Mouse (Mus musculus): ENCODE measurements around the gene Ankrd35. TPM values are rescaled to one million over a fixed set of nuclear protein-coding genes. Genes with fewer than 3 reads are reported as not detected.
"Not testable (repeated sequence)": the region's sequence is repeated elsewhere in the genome, so short reads cannot be mapped to it uniquely, and the experiment has no call there.

Gene Ankrd35
- polyA plus RNA-seq, 1 experiment from 2014 or later, result 0.22 TPM

DNA sequence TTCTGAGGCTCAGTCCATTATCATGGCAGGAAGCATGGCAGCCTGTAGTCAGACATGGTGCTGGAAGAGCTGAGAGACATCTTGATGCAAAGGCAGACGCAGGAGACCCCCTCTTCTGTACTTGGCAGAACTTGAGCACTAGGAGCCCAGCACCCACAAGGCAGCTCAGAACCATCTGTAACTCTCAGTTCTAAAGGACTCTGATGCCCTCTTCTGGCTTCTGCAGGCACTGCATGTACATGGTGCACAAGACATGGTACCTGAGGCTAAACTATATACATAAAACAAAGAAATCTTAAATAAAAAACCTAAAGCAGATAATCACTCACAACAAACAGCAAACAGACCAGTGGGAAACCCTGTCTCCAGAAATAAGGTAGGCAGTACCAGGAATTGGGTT, 30.7 kb upstream of the Ankrd35 start:
- Histone ChIP-seq H3K4me2 (ENCODE audit: low read depth, low read length) (no peak overlapping the region), H3K9me3 (replicated peaks; ENCODE audit: control insufficient read depth, low read length) (no peaks in the 10 kb centered on the region), H3K27me3 (ENCODE audit: control insufficient read depth, insufficient read depth, low read depth, low read length) (no peaks in the 10 kb centered on the region), H3K36me3 (ENCODE audit: control insufficient read depth, insufficient read depth) (peaks cover 2% of the 10 kb centered on the region; the same call in 1 of the 2 replicates), H3K4me1 (ENCODE audit: control insufficient read depth, low read depth, low read length) (peaks cover 19% of the 10 kb centered on the region), H3K9ac (ENCODE audit: low read depth, low read length) (no peak overlapping the region), H3K27ac (ENCODE audit: low read length) (no peak overlapping the region), H3K4me3 (ENCODE audit: low read depth, low read length) (no peak overlapping the region)
- 52% methylated on average over 1 of the region's 1 CpGs for WGBS (ENCODE audit: insufficient replicate concordance)
- ATAC-seq (ENCODE audit: low read depth), result no peak

DNA sequence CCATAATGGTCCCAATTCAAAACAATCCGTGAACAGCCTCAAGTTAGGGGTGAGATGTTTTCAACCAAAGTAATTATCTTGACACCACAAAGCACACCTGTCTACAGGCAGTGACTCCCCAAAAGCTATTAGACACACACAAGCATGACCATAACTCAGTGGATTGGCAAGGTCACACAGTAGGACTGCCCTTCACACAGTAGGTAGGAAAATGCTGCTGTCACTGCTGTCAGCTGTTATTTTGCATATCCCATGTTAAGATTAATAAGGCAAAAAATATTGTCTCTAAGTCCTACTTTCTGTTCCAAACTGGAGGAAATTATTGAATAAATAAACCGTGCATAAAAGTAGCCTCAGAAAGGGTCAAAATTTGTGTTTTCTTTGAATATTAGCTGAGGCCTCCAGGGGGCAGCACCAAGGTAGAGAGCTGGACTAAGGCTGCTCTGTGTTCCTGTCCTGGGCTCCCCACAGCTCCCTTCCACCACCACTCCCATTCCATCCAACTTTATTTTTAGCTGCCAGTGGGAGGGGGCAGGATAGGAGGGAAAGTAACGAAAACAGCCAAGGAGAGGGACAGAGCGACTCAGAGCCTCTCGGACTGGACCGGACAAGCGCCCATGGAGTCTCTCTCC, 24.8 kb upstream of the Ankrd35 start, which contains the start of gene Itga10:
Itga10 (plus strand) TSS at position 567 of the 632 bp plus-strand sequence.
- no peak within 1 kb of the TSS for H3K9ac ChIP-seq (ENCODE audit: low read depth, low read length)
- WGBS (ENCODE audit: insufficient replicate concordance), result 76% methylated on average over 7 of the region's 7 CpGs
- ATAC-seq (ENCODE audit: low read depth), result no peak

DNA sequence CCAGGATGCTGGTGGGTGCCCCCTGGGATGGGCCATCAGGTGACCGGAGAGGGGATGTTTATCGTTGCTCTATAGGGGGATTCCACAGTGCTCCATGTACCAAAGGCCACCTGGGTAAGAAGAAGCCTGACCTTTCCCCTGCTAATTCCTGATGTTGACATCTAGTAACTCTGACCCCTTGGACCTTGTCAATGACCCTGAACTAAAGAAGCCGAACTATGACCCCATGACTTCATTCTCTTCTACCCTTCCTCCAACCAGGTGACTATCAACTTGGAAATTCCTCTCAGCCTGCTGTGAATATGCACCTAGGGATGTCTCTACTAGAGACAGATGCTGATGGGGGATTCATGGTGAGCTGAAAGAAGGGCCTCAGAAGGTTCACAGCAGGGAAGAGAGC, 22.6 kb upstream of the Ankrd35 start:
- Histone ChIP-seq H3K36me3 (ENCODE audit: control insufficient read depth, insufficient read depth) (no peaks in the 10 kb centered on the region), H3K27ac (ENCODE audit: low read length) (no peak overlapping the region), H3K9me3 (replicated peaks; ENCODE audit: control insufficient read depth, low read length) (no peaks in the 10 kb centered on the region), H3K4me3 (ENCODE audit: low read depth, low read length) (no peak overlapping the region), H3K4me1 (ENCODE audit: control insufficient read depth, low read depth, low read length) (no peaks in the 10 kb centered on the region), H3K9ac (ENCODE audit: low read depth, low read length) (no peak overlapping the region), H3K4me2 (ENCODE audit: low read depth, low read length) (no peak overlapping the region), H3K27me3 (ENCODE audit: control insufficient read depth, insufficient read depth, low read depth, low read length) (no peaks in the 10 kb centered on the region)
- WGBS (ENCODE audit: insufficient replicate concordance), result 71% methylated on average over 3 of the region's 3 CpGs
- ATAC-seq (ENCODE audit: low read depth), result peak; percentile 27; the same call in 1 of the 2 replicates

More for the DNA sequence above, 24.8 kb upstream of the Ankrd35 start, which contains the start of gene Itga10:
- no peak within 1 kb of the TSS for H3K4me2 ChIP-seq (ENCODE audit: low read depth, low read length)
- H3K9me3 ChIP-seq (replicated peaks; ENCODE audit: control insufficient read depth, low read length), result no peaks in the 10 kb centered on the region
- no peak within 1 kb of the TSS for H3K27ac ChIP-seq (ENCODE audit: low read length)
- H3K36me3 ChIP-seq (ENCODE audit: control insufficient read depth, insufficient read depth), result peaks cover 2% of the 10 kb centered on the region; the same call in 1 of the 2 replicates
- no peaks in the 10 kb centered on the region for H3K27me3 ChIP-seq (ENCODE audit: control insufficient read depth, insufficient read depth, low read depth, low read length)
- no peak within 1 kb of the TSS for H3K4me3 ChIP-seq (ENCODE audit: low read depth, low read length)
- no peaks in the 10 kb centered on the region for H3K4me1 ChIP-seq (ENCODE audit: control insufficient read depth, low read depth, low read length)

DNA sequence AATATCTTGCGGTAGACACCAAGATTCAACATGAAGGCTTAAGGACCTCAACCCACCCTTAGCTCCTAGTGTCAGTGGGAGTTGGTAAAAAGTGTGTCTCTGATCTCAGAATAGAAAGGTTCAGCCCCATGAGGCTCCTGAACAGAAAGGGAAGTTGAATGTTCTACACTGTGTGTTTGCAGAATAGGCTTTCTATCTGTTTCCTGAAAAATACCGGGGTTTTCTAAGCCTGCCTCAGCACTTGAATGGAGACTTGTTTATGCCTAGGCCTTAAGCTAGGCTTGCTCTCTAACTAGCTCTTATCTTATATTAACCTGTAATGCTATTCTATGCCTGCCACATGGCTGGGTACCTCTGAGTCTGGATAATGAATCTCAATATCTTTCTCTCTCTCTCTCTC, 9.0 kb upstream of the Ankrd35 start:
- Histone ChIP-seq H3K36me3 (ENCODE audit: control insufficient read depth, insufficient read depth) (no peaks in the 10 kb centered on the region), H3K27me3 (ENCODE audit: control insufficient read depth, insufficient read depth, low read depth, low read length) (no peaks in the 10 kb centered on the region), H3K4me3 (ENCODE audit: low read depth, low read length) (no peak overlapping the region), H3K27ac (ENCODE audit: low read length) (0 out of 2 replicates have a peak overlapping the region, but pooled peaks have one; percentile 16), H3K9ac (ENCODE audit: low read depth, low read length) (no peak overlapping the region), H3K4me1 (ENCODE audit: control insufficient read depth, low read depth, low read length) (peaks cover 7% of the 10 kb centered on the region), H3K4me2 (ENCODE audit: low read depth, low read length) (no peak overlapping the region), H3K9me3 (replicated peaks; ENCODE audit: control insufficient read depth, low read length) (no peaks in the 10 kb centered on the region)
- 56% methylated on average over 2 of the region's 2 CpGs for WGBS (ENCODE audit: insufficient replicate concordance)
- ATAC-seq (ENCODE audit: low read depth), result no peak

DNA sequence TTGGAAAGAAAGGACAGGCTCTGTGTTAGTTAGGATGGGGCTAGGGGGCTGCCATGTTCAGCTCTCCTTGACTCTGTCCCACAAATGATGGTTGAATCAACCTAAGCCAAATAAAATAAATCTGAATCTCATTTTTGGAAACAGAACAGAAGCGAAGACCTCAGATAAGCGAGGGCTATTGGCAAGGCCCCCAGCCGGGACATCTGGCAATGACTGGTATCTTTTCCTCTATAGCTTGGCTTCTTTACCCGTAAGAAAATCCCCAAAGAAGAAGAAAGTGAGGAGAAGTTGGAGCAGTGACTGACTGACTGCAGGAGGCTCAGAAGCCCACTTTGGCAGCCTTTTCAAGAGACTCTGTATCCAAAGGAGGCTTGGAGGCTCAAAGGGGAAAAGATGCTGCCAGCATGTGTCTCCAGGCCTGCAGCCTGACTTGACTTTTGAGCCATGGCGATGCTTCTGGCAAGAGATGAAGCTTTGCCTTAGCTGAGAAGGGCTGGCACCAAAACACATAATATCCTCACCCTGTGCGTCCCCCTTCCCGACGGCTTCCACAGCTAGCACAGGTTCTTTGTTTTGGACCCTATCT, 7.1 kb upstream of the Ankrd35 start:
- Histone ChIP-seq H3K27ac (ENCODE audit: low read length) (no peak overlapping the region), H3K4me2 (ENCODE audit: low read depth, low read length) (no peak overlapping the region)

DNA sequence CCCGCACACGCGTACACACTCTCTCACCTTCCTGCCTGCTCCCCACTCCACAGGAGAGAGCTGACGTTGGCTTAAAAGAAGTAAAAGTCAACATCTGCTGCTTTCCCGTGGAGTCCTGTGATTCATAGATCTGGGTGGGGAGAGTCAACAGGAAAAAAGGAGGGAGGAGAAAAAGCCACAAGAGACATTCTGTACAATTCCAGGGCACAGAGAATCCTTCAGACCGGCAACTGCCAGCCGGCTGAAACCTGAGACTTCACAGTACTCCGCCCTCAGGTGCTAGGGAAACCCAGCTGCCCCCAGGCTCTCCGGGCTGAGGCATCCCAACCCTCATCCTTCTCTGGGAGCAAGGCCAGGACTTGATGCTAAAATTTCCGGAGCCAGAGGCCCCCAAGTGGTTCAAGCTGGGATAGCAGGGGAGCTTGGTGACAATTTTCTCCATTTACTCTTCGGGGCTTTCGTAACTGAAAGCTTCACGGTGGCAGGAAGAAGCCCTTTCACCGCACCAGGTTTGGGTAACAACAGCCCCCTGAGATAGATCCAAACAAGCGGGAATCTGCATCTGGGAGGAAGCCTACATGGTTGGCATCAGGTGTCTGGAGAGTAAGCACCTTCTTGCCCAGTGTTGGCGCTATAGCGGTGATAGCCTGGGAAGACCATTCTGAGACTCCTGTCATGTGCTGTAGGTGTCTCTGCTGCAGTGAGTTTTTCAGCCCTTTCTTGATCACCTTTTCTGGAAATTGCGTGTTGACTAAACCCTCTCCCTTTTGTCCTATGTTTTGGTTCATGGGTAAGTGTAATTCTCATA, 6.3 kb upstream of the Ankrd35 start:
- Histone ChIP-seq H3K4me2 (ENCODE audit: low read depth, low read length) (peak overlapping the region; percentile 65), H3K27ac (ENCODE audit: low read length) (no peak overlapping the region), H3K9me3 (replicated peaks; ENCODE audit: control insufficient read depth, low read length) (no peaks in the 10 kb centered on the region), H3K9ac (ENCODE audit: low read depth, low read length) (peak overlapping the region; percentile 18; the same call in 1 of the 2 replicates), H3K36me3 (ENCODE audit: control insufficient read depth, insufficient read depth) (no peaks in the 10 kb centered on the region), H3K27me3 (ENCODE audit: control insufficient read depth, insufficient read depth, low read depth, low read length) (no peaks in the 10 kb centered on the region; the same call in 1 of the 2 replicates), H3K4me1 (ENCODE audit: control insufficient read depth, low read depth, low read length) (peaks cover 7% of the 10 kb centered on the region), H3K4me3 (ENCODE audit: low read depth, low read length) (peak overlapping the region; percentile 28; the same call in 1 of the 2 replicates)
- WGBS (ENCODE audit: insufficient replicate concordance), result 7% methylated on average over 17 of the region's 18 CpGs
- ATAC-seq (ENCODE audit: low read depth), result peak; percentile 32; the same call in 1 of the 2 replicates

More for the DNA sequence above, 7.1 kb upstream of the Ankrd35 start:
- no peaks in the 10 kb centered on the region; the same call in 1 of the 2 replicates for H3K27me3 ChIP-seq (ENCODE audit: control insufficient read depth, insufficient read depth, low read depth, low read length)
- H3K9me3 ChIP-seq (replicated peaks; ENCODE audit: control insufficient read depth, low read length), result no peaks in the 10 kb centered on the region
- H3K4me3 ChIP-seq (ENCODE audit: low read depth, low read length), result no peak overlapping the region
- no peaks in the 10 kb centered on the region for H3K36me3 ChIP-seq (ENCODE audit: control insufficient read depth, insufficient read depth)
- peaks cover 7% of the 10 kb centered on the region for H3K4me1 ChIP-seq (ENCODE audit: control insufficient read depth, low read depth, low read length)
- H3K9ac ChIP-seq (ENCODE audit: low read depth, low read length), result no peak overlapping the region
- no peak for ATAC-seq (ENCODE audit: low read depth)
- WGBS (ENCODE audit: insufficient replicate concordance), result 55% methylated on average over 8 of the region's 8 CpGs

DNA sequence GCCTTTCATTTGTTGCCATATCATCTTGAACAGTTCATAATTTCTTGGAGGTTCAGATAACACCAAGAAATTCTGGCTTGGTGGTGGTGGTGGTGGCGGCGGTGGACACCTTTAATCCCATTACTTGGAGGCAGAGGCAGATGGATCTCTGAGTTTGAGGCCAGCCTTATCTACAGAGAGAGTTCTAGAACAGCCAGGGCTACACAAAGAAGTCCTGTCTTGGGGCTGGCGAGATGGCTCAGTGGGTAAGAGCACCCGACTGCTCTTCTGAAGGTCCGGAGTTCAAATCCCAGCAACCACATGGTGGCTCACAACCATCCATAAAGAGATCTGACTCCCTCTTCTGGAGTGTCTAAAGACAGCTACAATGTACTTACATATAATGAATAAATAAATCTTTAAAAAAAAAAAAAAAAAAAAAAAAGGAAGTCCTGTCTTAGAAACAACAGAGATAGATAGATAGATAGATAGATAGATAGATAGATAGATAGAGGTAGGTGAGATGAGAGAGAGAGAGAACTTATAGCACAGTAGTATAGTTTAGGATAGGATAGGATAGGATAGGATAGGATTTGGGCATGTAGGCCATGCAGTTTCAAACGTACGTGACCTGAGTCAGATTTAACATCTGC, 4.1 kb upstream of the Ankrd35 start:
- not testable (repeated sequence) for H3K4me2 ChIP-seq (ENCODE audit: low read depth, low read length); H3K27ac ChIP-seq (ENCODE audit: low read length); H3K4me1 ChIP-seq (ENCODE audit: control insufficient read depth, low read depth, low read length); H3K36me3 ChIP-seq (ENCODE audit: control insufficient read depth, insufficient read depth); H3K9ac ChIP-seq (ENCODE audit: low read depth, low read length); ATAC-seq (ENCODE audit: low read depth); H3K4me3 ChIP-seq (ENCODE audit: low read depth, low read length); H3K9me3 ChIP-seq (replicated peaks; ENCODE audit: control insufficient read depth, low read length); H3K27me3 ChIP-seq (ENCODE audit: control insufficient read depth, insufficient read depth, low read depth, low read length)
- WGBS (ENCODE audit: insufficient replicate concordance), result 71% methylated on average over 6 of the region's 7 CpGs

DNA sequence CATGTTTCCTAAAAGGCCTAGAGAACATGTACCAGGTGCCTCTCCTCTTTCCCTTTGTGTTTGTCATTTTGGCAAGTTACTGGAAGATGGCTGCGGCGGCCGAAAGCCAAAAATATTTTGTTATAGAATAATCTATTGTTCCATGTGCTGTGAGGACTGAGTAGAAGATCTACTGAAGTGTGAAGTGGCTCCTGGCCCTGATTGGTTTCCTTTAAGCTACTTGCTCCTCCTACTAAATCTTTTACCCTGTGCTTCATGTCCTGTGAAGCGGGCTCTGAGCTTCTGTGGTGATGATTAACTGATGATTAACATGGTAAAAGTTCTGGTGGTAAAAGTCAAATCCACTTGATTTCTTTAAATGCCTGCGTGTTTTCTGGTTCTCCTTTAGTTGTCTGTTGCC, 3.0 kb upstream of the Ankrd35 start:
- H3K4me1 ChIP-seq (ENCODE audit: control insufficient read depth, low read depth, low read length), result peaks cover 7% of the 10 kb centered on the region
- peaks cover 10% of the 10 kb centered on the region for H3K27me3 ChIP-seq (ENCODE audit: control insufficient read depth, insufficient read depth, low read depth, low read length)
- no peak for ATAC-seq (ENCODE audit: low read depth)
- H3K27ac ChIP-seq (ENCODE audit: low read length), result no peak overlapping the region
- H3K9me3 ChIP-seq (replicated peaks; ENCODE audit: control insufficient read depth, low read length), result no peaks in the 10 kb centered on the region
- no peak overlapping the region for H3K4me2 ChIP-seq (ENCODE audit: low read depth, low read length)
- no peak overlapping the region for H3K9ac ChIP-seq (ENCODE audit: low read depth, low read length)
- H3K4me3 ChIP-seq (ENCODE audit: low read depth, low read length), result no peak overlapping the region
- H3K36me3 ChIP-seq (ENCODE audit: control insufficient read depth, insufficient read depth), result no peaks in the 10 kb centered on the region
- WGBS (ENCODE audit: insufficient replicate concordance), result 81% methylated on average over 5 of the region's 5 CpGs

Data from liver, embryonic 16.5 days (tissue).